Mouse (Mus musculus) embryonic fibroblast, embryonic 13.5 days (primary cell): ENCODE measurements around the gene Jak3.

Experiments used
- CTCF ChIP-seq: IDR thresholded peaks from 2 replicates; pipeline ENCODE4 v1.5.1; 2011; ENCODE audit warnings: mild to moderate bottlenecking, control low read depth, low read length, moderate library complexity, borderline replicate concordance; ENCODE audit not compliant: insufficient read depth
- POLR2A ChIP-seq: IDR thresholded peaks from 2 replicates; pipeline ENCODE4 v1.6.1; 2011; ENCODE audit warnings: low read depth, mild to moderate bottlenecking, control low read depth, low read length, moderate library complexity

DNA sequence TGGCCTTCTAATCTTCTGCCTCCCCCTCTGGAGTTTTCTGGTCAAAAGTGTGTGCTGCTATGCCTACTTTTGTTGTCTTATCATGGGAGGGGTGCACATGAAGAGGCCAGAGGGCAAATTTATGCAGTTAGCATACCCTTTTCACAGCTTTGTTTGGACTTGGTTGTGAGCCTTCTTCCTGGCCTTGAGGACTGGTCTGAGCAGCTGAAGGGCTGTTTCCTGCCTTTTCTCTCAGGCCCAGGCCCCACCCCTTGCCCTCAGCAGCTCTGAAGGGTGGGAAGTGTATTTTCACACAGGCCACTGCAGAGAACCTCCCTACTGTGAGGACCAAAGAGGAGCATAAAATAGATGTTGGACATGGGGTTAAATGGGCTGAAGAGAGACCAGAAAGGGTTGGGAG, 1.5 kb downstream of the Jak3 start:
- TF ChIP-seq CTCF (no peak), POLR2A (no peak)
